Mouse (Mus musculus): ENCODE results near the gene Uggt2. TPM values are rescaled to one million over a fixed set of nuclear protein-coding genes. Genes with fewer than 3 reads are reported as not detected.

Gene Uggt2
- polyA plus RNA-seq, 1 experiment from 2014 or later: 27.9 TPM

DNA sequence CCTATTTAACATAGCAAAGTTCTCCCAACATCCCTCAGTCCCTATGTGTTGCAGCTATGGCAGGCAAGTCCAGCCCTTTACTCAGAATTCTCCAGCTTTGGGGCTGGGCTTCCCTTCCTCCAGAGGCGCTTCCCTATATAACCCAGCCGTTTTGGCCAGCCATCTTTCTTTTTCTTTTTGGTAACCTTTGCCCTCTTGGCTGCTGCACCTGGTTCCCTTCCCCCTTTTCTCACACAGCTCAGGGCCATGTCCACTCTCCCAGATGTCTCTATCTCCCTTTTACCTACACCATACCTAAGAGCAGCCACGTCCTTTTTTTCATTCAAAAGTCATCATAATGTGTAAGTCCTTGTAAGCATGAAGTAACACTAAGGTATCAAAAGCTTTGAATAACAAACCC, 163.0 kb downstream of the Uggt2 start:
- Histone ChIP-seq H3K36me3 (ENCODE audit: control insufficient read depth, insufficient read depth, low read length) (no peaks in the 10 kb centered on the region), H3K9me3 (ENCODE audit: control insufficient read depth, low read length) (no peaks in the 10 kb centered on the region), H3K4me3 (replicated peaks; ENCODE audit: low read depth, low read length) (no peak overlapping the region), H3K4me2 (ENCODE audit: low read length) (no peak overlapping the region), H3K9ac (replicated peaks; ENCODE audit: low read length) (no peak overlapping the region), H3K4me1 (ENCODE audit: control insufficient read depth, insufficient read depth, low read length) (peaks cover 16% of the 10 kb centered on the region), H3K27ac (replicated peaks; ENCODE audit: low read depth, low read length) (no peak overlapping the region), H3K27me3 (ENCODE audit: control insufficient read depth, insufficient read depth, low read length) (no peaks in the 10 kb centered on the region)
- ATAC-seq (ENCODE audit: low FRiP score, low TSS enrichment): no peak
- WGBS: 52% methylated on average over 3 of the region's 3 CpGs
- no peak for DNase-seq

Other genes starting within 250 kb of the Uggt2 start
- 94.5 and 105 TPM in 2 replicates for gene Dzip1, start 174.0 kb downstream of the Uggt2 start, polyA plus RNA-seq (2014; fragmentation: Nextera tagmentation; extraction: Ambion mirVana)
- 17.7 and 21.9 TPM in 2 replicates for gene Dnajc3, start 161.5 kb downstream of the Uggt2 start, polyA plus RNA-seq (2014; fragmentation: Nextera tagmentation; extraction: Ambion mirVana)
- gene Hs6st3, start 38.9 kb upstream of the Uggt2 start, polyA plus RNA-seq (2014; fragmentation: Nextera tagmentation; extraction: Ambion mirVana): 2.9 and 7.8 TPM in 2 replicates

All from midbrain, embryonic 14.5 days (tissue).